Mouse (Mus musculus): ENCODE results near the gene Rnps1.

DNA sequence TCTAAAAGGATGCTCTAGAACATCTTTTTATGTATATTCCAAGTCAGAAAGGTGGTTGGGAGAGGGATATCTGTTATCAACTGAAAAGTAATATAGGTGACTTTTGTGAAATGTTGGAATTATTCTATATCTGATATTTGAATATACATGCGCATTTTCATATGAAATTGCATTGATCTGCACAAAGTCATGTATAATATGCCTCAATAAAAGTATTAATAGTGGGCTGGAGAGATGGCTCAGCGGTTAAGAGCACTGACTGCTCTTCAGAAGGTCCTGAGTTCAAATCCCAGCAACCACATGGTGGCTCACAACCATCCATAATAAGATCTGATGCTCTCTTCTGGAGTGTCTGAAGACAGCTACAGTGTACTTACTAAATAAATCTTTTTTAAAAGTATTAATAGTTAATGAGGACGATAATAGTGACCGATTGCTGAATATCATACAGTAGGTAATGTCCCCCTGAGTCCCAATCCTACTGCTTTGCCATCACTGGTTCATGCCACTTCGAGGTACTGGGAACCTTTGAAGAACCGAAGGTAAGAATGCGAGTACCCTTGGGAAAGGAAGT lies 55.1 kb downstream of the Rnps1 start:
- TF ChIP-seq MAFK (IDR thresholded peaks at IDR 0.05; ENCODE audit: insufficient read depth, low read depth, low read length) (no peak), ZC3H11A (IDR thresholded peaks at IDR 0.05; ENCODE audit: borderline replicate concordance, low read depth, low read length) (no peak)
